Mouse (Mus musculus) midbrain, embryonic 14.5 days (tissue): ENCODE results near the gene Plxnb2. TPM values are rescaled to one million over a fixed set of nuclear protein-coding genes. Genes with fewer than 3 reads are reported as not detected.

Experiments
- ATAC-seq: fragments of 200-750 bp; cut with Nextera tagmentation; 2 replicates; pipeline ENCODE4 v1.8.0; 2017; ENCODE audit warnings: moderate number of reproducible peaks, moderate library complexity; ENCODE audit not compliant: low FRiP score, low TSS enrichment
- DNase-seq: peaks from one replicate; pipeline ENCODE4 v3.0.0-alpha.2; 2015
- H3K27ac ChIP-seq: fragments of 300-500 bp; sonication (generic); replicated peaks from 2 replicates; pipeline ENCODE4 v1.5.1; 2014; ENCODE audit warnings: mild to moderate bottlenecking, low read depth, low read length, moderate library complexity
- H3K27me3 ChIP-seq: fragments of 300-500 bp; sonication (generic); 2 replicates; pipeline ENCODE4 v1.6.1; 2014; ENCODE audit warnings: low read length, control low read depth, mixed read lengths; ENCODE audit not compliant: control insufficient read depth, insufficient read depth
- H3K36me3 ChIP-seq: fragments of 300-500 bp; sonication (generic); 2 replicates; pipeline ENCODE4 v1.6.1; 2014; ENCODE audit warnings: low read length, control low read depth; ENCODE audit not compliant: control insufficient read depth, insufficient read depth
- H3K4me1 ChIP-seq: fragments of 300-500 bp; sonication (generic); 2 replicates; pipeline ENCODE4 v1.6.1; 2014; ENCODE audit warnings: mild to moderate bottlenecking, antibody characterized with exemption, low read length, control low read depth; ENCODE audit not compliant: control insufficient read depth, insufficient read depth
- H3K4me2 ChIP-seq: fragments of 300-500 bp; sonication (generic); 2 replicates; pipeline ENCODE4 v1.6.1; 2014; ENCODE audit warnings: mild to moderate bottlenecking, low read length, moderate library complexity
- H3K4me3 ChIP-seq: fragments of 300-500 bp; sonication (generic); replicated peaks from 2 replicates; pipeline ENCODE4 v1.5.1; 2014; ENCODE audit warnings: low read depth, low read length
- H3K9ac ChIP-seq: fragments of 300-500 bp; sonication (generic); replicated peaks from 2 replicates; pipeline ENCODE4 v1.6.1; 2014; ENCODE audit warnings: mild to moderate bottlenecking, low read length, moderate library complexity
- H3K9me3 ChIP-seq: fragments of 300-500 bp; sonication (generic); 2 replicates; pipeline ENCODE4 v1.6.1; 2016; ENCODE audit warnings: low read length, control low read depth, mixed read lengths; ENCODE audit not compliant: control insufficient read depth
- WGBS: fragments of 180-500 bp; shearing (Covaris S2); extraction: QIAGEN DNeasy Blood & Tissue Kit; methylation state at CpG from one replicate; pipeline ENCODE4 v1.1.7; 2014; 5-methylcytosine and 5-hydroxymethylcytosine counted together
- polyA plus RNA-seq: library from polyadenylated mRNA; unstranded; fragments of >200 nt; fragmentation: Nextera tagmentation; extraction: Ambion mirVana; gene quantifications from 2 replicates; pipeline ENCODE4 v1.2.1, GENCODE M21; 2014

Plxnb2 gene
- polyA plus RNA-seq, 1 experiment from 2014 or later, result 107 TPM

GRCm38 (mm10) chr15:89141905-89142304 is 38.7 kb downstream of the Plxnb2 start:
- Histone ChIP-seq H3K27me3 (no peaks in the 10 kb centered on the region), H3K4me3 (no peak overlapping the region), H3K9me3 (no peaks in the 10 kb centered on the region), H3K4me1 (peaks cover 24% of the 10 kb centered on the region), H3K4me2 (no peak overlapping the region), H3K9ac (no peak overlapping the region), H3K36me3 (peaks cover 34% of the 10 kb centered on the region), H3K27ac (no peak overlapping the region)
- ATAC-seq (no peak), DNase-seq (no peak)
- WGBS, result 80% methylated on average over 4 of the region's 4 CpGs

- Histone ChIP-seq H3K4me3 (no peak overlapping the region), H3K9me3 (no peaks in the 10 kb centered on the region), H3K27ac (no peak overlapping the region), H3K4me2 (peak overlapping the region; percentile 98; the same call in 1 of the 2 replicates), H3K36me3 (peaks cover 34% of the 10 kb centered on the region), H3K9ac (no peak overlapping the region), H3K4me1 (peaks cover 19% of the 10 kb centered on the region), H3K27me3 (no peaks in the 10 kb centered on the region)
- DNase-seq, result no peak
- ATAC-seq, result no peak
- WGBS, result 35% methylated on average over 5 of the region's 5 CpGs
Measured at GRCm38 (mm10) chr15:89141443-89141842, 39.1 kb downstream of the Plxnb2 start.

- ATAC-seq (peak; percentile 59; the same call in 1 of the 2 replicates), DNase-seq (peak; percentile 39)
- peak within 1 kb of the TSS; percentile 98 for H3K4me2 ChIP-seq
- H3K9ac ChIP-seq, result peak within 1 kb of the TSS; percentile 58
- H3K27ac ChIP-seq, result no peak within 1 kb of the TSS
- no peaks in the 10 kb centered on the region for H3K9me3 ChIP-seq
- WGBS, result under 1% methylated on average over 21 of the region's 21 CpGs
- peaks cover 33% of the 10 kb centered on the region for H3K36me3 ChIP-seq
- H3K27me3 ChIP-seq, result no peaks in the 10 kb centered on the region
- H3K4me3 ChIP-seq, result peak within 1 kb of the TSS; percentile 44
- peaks cover 18% of the 10 kb centered on the region for H3K4me1 ChIP-seq
Measured at GRCm38 (mm10) chr15:89140659-89141252, 39.8 kb downstream of the Plxnb2 start, which contains the start of gene Mapk12. Gene Mapk12, minus strand, starts transcription at chr15:89140703.

- Histone ChIP-seq H3K9ac (peak overlapping the region; percentile 58), H3K36me3 (peaks cover 27% of the 10 kb centered on the region), H3K27ac (no peak overlapping the region), H3K27me3 (no peaks in the 10 kb centered on the region), H3K9me3 (no peaks in the 10 kb centered on the region), H3K4me3 (peak overlapping the region; percentile 44), H3K4me2 (peak overlapping the region; percentile 98), H3K4me1 (peaks cover 18% of the 10 kb centered on the region)
- peak; percentile 46; the same call in 1 of the 2 replicates for ATAC-seq
- peak; percentile 56 for DNase-seq
- WGBS, result under 1% methylated on average over 53 of the region's 53 CpGs
Measured at GRCm38 (mm10) chr15:89140048-89140658, 40.4 kb downstream of the Plxnb2 start.

- H3K27me3 ChIP-seq, result no peaks in the 10 kb centered on the region
- no peak overlapping the region for H3K4me2 ChIP-seq
- no peaks in the 10 kb centered on the region for H3K9me3 ChIP-seq
- no peak overlapping the region for H3K27ac ChIP-seq
- WGBS, result 93% methylated on average over 6 of the region's 6 CpGs
- H3K36me3 ChIP-seq, result peaks cover 12% of the 10 kb centered on the region
- no peak for ATAC-seq
- DNase-seq, result no peak
- no peak overlapping the region for H3K9ac ChIP-seq
- H3K4me1 ChIP-seq, result peaks cover 18% of the 10 kb centered on the region
- H3K4me3 ChIP-seq, result no peak overlapping the region
Measured at GRCm38 (mm10) chr15:89138531-89138930, 42.1 kb downstream of the Plxnb2 start.

- H3K27me3 ChIP-seq, result no peaks in the 10 kb centered on the region
- no peak overlapping the region for H3K27ac ChIP-seq
- H3K9ac ChIP-seq, result no peak overlapping the region
- H3K4me1 ChIP-seq, result peaks cover 18% of the 10 kb centered on the region
- DNase-seq, result no peak
- no peak overlapping the region for H3K4me2 ChIP-seq
- no peak overlapping the region for H3K4me3 ChIP-seq
- no peak for ATAC-seq
- H3K36me3 ChIP-seq, result peaks cover 6% of the 10 kb centered on the region
- H3K9me3 ChIP-seq, result no peaks in the 10 kb centered on the region
- WGBS, result 91% methylated on average over 7 of the region's 7 CpGs
Measured at GRCm38 (mm10) chr15:89138046-89138405, 42.6 kb downstream of the Plxnb2 start.

GRCm38 (mm10) chr15:89137378-89138045 is 43.1 kb downstream of the Plxnb2 start:
- Histone ChIP-seq H3K4me2 (no peak overlapping the region), H3K4me3 (no peak overlapping the region), H3K36me3 (0 out of 2 replicates have a peak, but pooled peaks cover 1% of the 10 kb centered on the region), H3K4me1 (peaks cover 18% of the 10 kb centered on the region), H3K9me3 (no peaks in the 10 kb centered on the region), H3K27me3 (no peaks in the 10 kb centered on the region), H3K9ac (no peak overlapping the region), H3K27ac (no peak overlapping the region)
- ATAC-seq (no peak), DNase-seq (no peak)
- 79% methylated on average over 11 of the region's 11 CpGs for WGBS

GRCm38 (mm10) chr15:89136461-89137155 is 44.0 kb downstream of the Plxnb2 start:
- WGBS, result 98% methylated on average over 5 of the region's 5 CpGs
- DNase-seq (no peak), ATAC-seq (no peak)
- H3K27ac ChIP-seq, result no peak overlapping the region
- no peak overlapping the region for H3K4me2 ChIP-seq
- peaks cover 18% of the 10 kb centered on the region for H3K4me1 ChIP-seq
- no peaks in the 10 kb centered on the region for H3K27me3 ChIP-seq
- H3K4me3 ChIP-seq, result no peak overlapping the region
- H3K36me3 ChIP-seq, result no peaks in the 10 kb centered on the region
- H3K9ac ChIP-seq, result no peak overlapping the region
- H3K9me3 ChIP-seq, result no peaks in the 10 kb centered on the region
